Mouse (Mus musculus) heart, embryonic 14.5 days (tissue): ENCODE data around the gene Nkiras2. TPM values are rescaled to one million over a fixed set of nuclear protein-coding genes. Genes with fewer than 3 reads are reported as not detected.

Experiments
- ATAC-seq: fragments of 200-750 bp; cut with Nextera tagmentation; 2 replicates; pipeline ENCODE4 v1.8.0; 2017; ENCODE audit warnings: low read depth, moderate TSS enrichment; ENCODE audit not compliant: insufficient number of reproducible peaks, insufficient read depth, low FRiP score
- H3K27ac ChIP-seq, 2 experiments: fragments of 200-500 bp in 1 of 2; fragments of 300-500 bp in 1 of 2; sonication (generic) in 1 of 2; replicated peaks in 1 of 2; 2 replicates each; pipeline ENCODE4 v1.5.1; 2012 to 2014; ENCODE audit warnings: low read depth in 2 of 2, low read length in 2 of 2, control low read depth in 1 of 2, mild to moderate bottlenecking in 1 of 2, mixed read lengths in 1 of 2; ENCODE audit not compliant: control insufficient read depth in 1 of 2, insufficient read depth in 1 of 2
- H3K27me3 ChIP-seq: fragments of 300-500 bp; sonication (generic); 2 replicates; pipeline ENCODE4 v1.6.1; 2014; ENCODE audit warnings: mild to moderate bottlenecking, low read length, control low read depth; ENCODE audit not compliant: control insufficient read depth, insufficient read depth
- H3K36me3 ChIP-seq: fragments of 300-500 bp; sonication (generic); 2 replicates; pipeline ENCODE4 v1.6.1; 2014; ENCODE audit warnings: mild to moderate bottlenecking, control low read depth, low read length, mixed read lengths; ENCODE audit not compliant: control insufficient read depth, insufficient read depth
- H3K4me1 ChIP-seq, 2 experiments: fragments of 200-500 bp in 1 of 2; fragments of 300-500 bp in 1 of 2; sonication (generic) in 1 of 2; 2 replicates each; pipeline ENCODE4 v1.6.1; 2012 to 2014; ENCODE audit warnings: low read length in 2 of 2, control low read depth in 1 of 2, mixed read lengths in 1 of 2; ENCODE audit not compliant: control insufficient read depth in 2 of 2, insufficient read depth in 2 of 2
- H3K4me2 ChIP-seq: fragments of 300-500 bp; sonication (generic); 2 replicates; pipeline ENCODE4 v1.6.1; 2014; ENCODE audit warnings: mild to moderate bottlenecking, low read length
- H3K4me3 ChIP-seq, 2 experiments: fragments of 200-500 bp in 1 of 2; fragments of 300-500 bp in 1 of 2; sonication (generic) in 1 of 2; 2 replicates each; pipeline ENCODE4 v1.5.1; 2012 to 2014; ENCODE audit warnings: low read length in 2 of 2, mild to moderate bottlenecking in 2 of 2, control low read depth in 1 of 2, low read depth in 1 of 2, moderate library complexity in 1 of 2; ENCODE audit not compliant: control insufficient read depth in 1 of 2, insufficient read depth in 1 of 2
- H3K9ac ChIP-seq: fragments of 300-500 bp; sonication (generic); 2 replicates; pipeline ENCODE4 v1.6.1; 2014; ENCODE audit warnings: mild to moderate bottlenecking, low read length
- H3K9me3 ChIP-seq: fragments of 300-500 bp; sonication (generic); 2 replicates; pipeline ENCODE4 v1.6.1; 2016; ENCODE audit warnings: low read length, control low read depth; ENCODE audit not compliant: control insufficient read depth
- WGBS: fragments of 180-500 bp; shearing (Covaris S2); extraction: QIAGEN DNeasy Blood & Tissue Kit; methylation state at CpG from one replicate; pipeline ENCODE4 v1.1.7; 2014; 5-methylcytosine and 5-hydroxymethylcytosine counted together
- polyA plus RNA-seq: library from polyadenylated mRNA; unstranded; fragments of >200 nt; fragmentation: Nextera tagmentation; extraction: Ambion mirVana; gene quantifications from 2 replicates; pipeline ENCODE4 v1.2.1, GENCODE M21; 2014

Gene Nkiras2
- polyA plus RNA-seq, 1 experiment from 2014 or later: 81.1 TPM

- no peaks in the 10 kb centered on the region for H3K9me3 ChIP-seq
- 88% methylated on average over 7 of the region's 7 CpGs for WGBS
- peaks cover 7 to 13% of the 10 kb centered on the region in 2 experiments; a peak in 3 of 4 replicates for H3K4me1 ChIP-seq
- no peaks in the 10 kb centered on the region for H3K27me3 ChIP-seq
- peaks cover 100% of the 10 kb centered on the region for H3K36me3 ChIP-seq
- no peak overlapping the region for H3K9ac ChIP-seq
- no peak overlapping the region for H3K27ac ChIP-seq
- no peak overlapping the region for H3K4me3 ChIP-seq
- no peak for ATAC-seq
- H3K4me2 ChIP-seq: no peak overlapping the region
These were observed 34.5 kb upstream of the Nkiras2 start for GRCm38 (mm10) chr11:100584561-100584961.

- Histone ChIP-seq H3K36me3 (peaks cover 100% of the 10 kb centered on the region), H3K4me1 (peaks cover 7 to 13% of the 10 kb centered on the region in 2 experiments; a peak in 3 of 4 replicates), H3K27me3 (no peaks in the 10 kb centered on the region), H3K9ac (no peak overlapping the region), H3K4me2 (no peak overlapping the region), H3K9me3 (no peaks in the 10 kb centered on the region), H3K27ac (no peak overlapping the region), H3K4me3 (no peak overlapping the region)
- ATAC-seq: no peak
- 86% methylated on average over 3 of the region's 3 CpGs for WGBS
These were observed 33.9 kb upstream of the Nkiras2 start for GRCm38 (mm10) chr11:100585148-100585547.

GRCm38 (mm10) chr11:100588462-100588861 is 30.6 kb upstream of the Nkiras2 start:
- H3K9me3 ChIP-seq: no peaks in the 10 kb centered on the region
- 86% methylated on average over 2 of the region's 2 CpGs for WGBS

DNA sequence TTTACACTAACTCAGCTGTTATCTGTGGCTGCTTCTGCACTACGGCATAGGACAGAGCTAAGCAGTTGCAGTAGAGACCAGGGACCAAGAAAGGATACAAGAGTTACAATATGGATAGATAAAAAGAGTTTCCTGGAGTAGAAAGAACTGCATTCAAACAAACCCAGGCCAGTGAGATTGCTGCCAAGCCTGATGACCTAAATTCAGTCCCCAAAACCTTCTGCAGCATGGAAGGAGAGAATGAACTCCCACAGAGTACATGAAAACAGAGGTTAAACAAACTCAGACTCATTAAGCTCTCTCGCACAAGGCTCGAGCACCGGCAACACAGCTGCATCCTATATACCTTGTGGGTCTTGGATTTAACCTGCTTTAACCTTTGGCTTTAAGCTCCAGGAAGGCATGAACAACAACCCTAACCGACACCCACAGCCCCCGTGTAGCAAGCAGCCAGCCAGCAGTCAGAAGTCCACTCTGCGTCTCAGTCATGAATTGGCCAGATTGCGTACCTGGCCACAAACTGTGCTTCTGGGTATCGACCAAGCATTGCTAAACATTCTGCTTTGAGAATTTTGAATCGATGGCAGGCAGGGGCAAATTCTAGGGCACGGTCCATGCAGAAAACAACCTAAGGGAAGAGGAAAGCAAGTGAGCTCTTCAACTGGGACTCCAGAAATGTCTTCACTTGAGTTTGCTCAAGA is 26.5 kb upstream of the Nkiras2 start:
- Histone ChIP-seq H3K4me2 (no peak overlapping the region), H3K27me3 (no peaks in the 10 kb centered on the region), H3K36me3 (peaks cover 99% of the 10 kb centered on the region), H3K9ac (no peak overlapping the region), H3K9me3 (no peaks in the 10 kb centered on the region), H3K27ac (no peak overlapping the region), H3K4me3 (no peak overlapping the region), H3K4me1 (peaks cover 0 to 12% of the 10 kb centered on the region in 2 experiments; a peak in 3 of 4 replicates)
- WGBS: 97% methylated on average over 11 of the region's 11 CpGs
- no peak for ATAC-seq

More at GRCm38 (mm10) chr11:100588462-100588861, 30.6 kb upstream of the Nkiras2 start:
- Histone ChIP-seq H3K4me1 (no peaks in the 10 kb centered on the region), H3K4me3 (no peak overlapping the region), H3K36me3 (peaks cover 100% of the 10 kb centered on the region), H3K27me3 (no peaks in the 10 kb centered on the region), H3K4me2 (no peak overlapping the region), H3K9ac (no peak overlapping the region), H3K27ac (no peak overlapping the region)
- no peak for ATAC-seq

DNA sequence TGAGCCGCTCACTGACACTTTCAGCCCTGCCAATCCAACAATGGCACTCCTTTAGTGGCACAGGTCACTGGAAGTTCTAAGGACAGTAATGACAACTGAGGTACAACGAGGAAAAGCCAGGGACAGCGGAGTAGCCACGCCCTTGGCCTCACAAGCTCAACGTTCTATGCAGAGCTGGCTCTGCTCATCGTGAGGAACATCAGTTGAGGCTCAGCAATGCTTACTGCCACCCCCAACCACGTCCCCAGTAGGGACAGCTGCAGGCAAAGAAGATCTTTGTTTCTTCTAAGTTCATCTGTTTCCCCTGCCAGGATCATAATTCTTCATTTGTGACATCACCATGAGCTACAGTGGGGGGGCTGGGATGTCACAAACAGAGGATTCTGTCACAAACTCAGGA is 24.4 kb upstream of the Nkiras2 start:
- Histone ChIP-seq H3K4me2 (no peak overlapping the region), H3K36me3 (peaks cover 99% of the 10 kb centered on the region), H3K4me3 (no peak overlapping the region), H3K9ac (no peak overlapping the region), H3K9me3 (no peaks in the 10 kb centered on the region), H3K27me3 (no peaks in the 10 kb centered on the region), H3K27ac (0 out of 4 replicates have a peak overlapping the region, but pooled peaks of 1 of the 2 experiments have one; percentile 1), H3K4me1 (peaks cover 0 to 12% of the 10 kb centered on the region in 2 experiments; a peak in 3 of 4 replicates)
- 84% methylated on average over 7 of the region's 7 CpGs for WGBS
- no peak for ATAC-seq

GRCm38 (mm10) chr11:100595533-100595932 is 23.5 kb upstream of the Nkiras2 start:
- peaks cover 0 to 12% of the 10 kb centered on the region in 2 experiments; a peak in 3 of 4 replicates for H3K4me1 ChIP-seq
- no peak overlapping the region for H3K4me3 ChIP-seq
- no peaks in the 10 kb centered on the region for H3K9me3 ChIP-seq
- no peaks in the 10 kb centered on the region for H3K27me3 ChIP-seq
- no peak overlapping the region for H3K4me2 ChIP-seq
- H3K27ac ChIP-seq: no peak overlapping the region; a peak in 2 of 4 replicates
- H3K9ac ChIP-seq: 0 out of 2 replicates have a peak overlapping the region, but pooled peaks have one; percentile 2
- ATAC-seq: no peak
- peaks cover 99% of the 10 kb centered on the region for H3K36me3 ChIP-seq
- WGBS: 38% methylated on average over 4 of the region's 4 CpGs

DNA sequence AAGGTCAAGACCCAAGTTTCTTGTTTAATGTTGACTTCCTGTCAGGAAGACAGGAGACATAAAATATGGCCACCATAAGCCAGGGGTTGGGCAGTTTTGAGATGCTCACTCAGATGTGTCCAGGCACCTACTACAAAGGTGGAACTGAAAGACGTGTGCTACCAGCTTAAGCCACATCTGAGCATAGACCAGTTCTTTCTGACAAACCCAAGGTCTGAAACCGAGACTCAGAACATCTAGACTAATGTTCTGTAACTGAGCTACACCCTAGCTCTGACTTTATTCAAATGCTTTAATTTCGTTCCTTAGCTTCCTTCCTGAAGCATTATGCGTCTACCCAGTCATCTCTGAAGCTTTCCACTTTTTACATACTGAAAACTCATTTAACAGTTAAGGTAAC is 21.0 kb upstream of the Nkiras2 start:
- Histone ChIP-seq H3K4me3 (no peak overlapping the region), H3K9ac (no peak overlapping the region), H3K4me1 (peaks cover 0 to 12% of the 10 kb centered on the region in 2 experiments; a peak in 3 of 4 replicates), H3K36me3 (peaks cover 91% of the 10 kb centered on the region), H3K9me3 (no peaks in the 10 kb centered on the region), H3K4me2 (no peak overlapping the region), H3K27me3 (no peaks in the 10 kb centered on the region), H3K27ac (no peak overlapping the region)
- ATAC-seq: no peak
- 93% methylated on average over 4 of the region's 4 CpGs for WGBS
